Mouse (Mus musculus): ENCODE measurements at regions not wholly inside any gene's neighbourhood (a gene's known extent, or its start where the extent isn't known, plus 50 kb on each side); places are given as distances from the start of the nearest gene placed in this dataset.

- ATAC-seq = no peak
- Histone ChIP-seq H3K36me3 (ENCODE audit: control insufficient read depth, insufficient read depth, low read length) (no peaks in the 10 kb centered on the region), H3K4me3 (ENCODE audit: low read length) (no peak overlapping the region), H3K27ac (ENCODE audit: low read length) (no peak overlapping the region), H3K4me2 (ENCODE audit: low read depth, low read length) (no peak overlapping the region), H3K9me3 (ENCODE audit: control insufficient read depth, low read length) (no peaks in the 10 kb centered on the region), H3K4me1 (ENCODE audit: control insufficient read depth, insufficient read depth, low read length) (no peaks in the 10 kb centered on the region), H3K27me3 (replicated peaks; ENCODE audit: control insufficient read depth, insufficient read depth, low read length) (no peaks in the 10 kb centered on the region), H3K9ac (ENCODE audit: low read depth, low read length) (no peak overlapping the region)
- WGBS = 23% methylated on average over 5 of the region's 5 CpGs
These were observed 111.1 kb upstream of the Ccn2 start for GRCm38 (mm10) chr10:24484101-24484660.

DNA sequence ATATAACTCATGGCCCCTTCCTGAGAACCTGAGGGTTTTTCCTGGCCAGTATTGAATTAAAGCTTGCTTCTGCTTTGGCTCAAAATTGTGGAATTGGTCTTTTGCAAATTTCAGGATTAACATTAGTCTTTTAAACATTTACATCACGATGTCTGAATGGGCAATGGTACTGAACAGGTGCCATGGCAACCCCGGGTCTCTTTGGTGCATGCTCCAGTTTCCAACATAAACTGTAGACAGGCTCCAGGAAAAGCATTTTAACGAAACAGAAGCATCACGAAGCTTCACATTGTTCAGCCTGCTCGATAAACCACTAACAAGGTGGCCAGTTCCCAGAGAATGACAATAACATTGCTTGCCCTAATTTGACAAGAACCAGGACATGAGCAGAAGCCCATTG lies 109.8 kb upstream of the Ccn2 start:
- Histone ChIP-seq H3K36me3 (ENCODE audit: control insufficient read depth, insufficient read depth, low read length) (no peaks in the 10 kb centered on the region), H3K27ac (ENCODE audit: low read length) (no peak overlapping the region), H3K4me2 (ENCODE audit: low read depth, low read length) (no peak overlapping the region), H3K27me3 (replicated peaks; ENCODE audit: control insufficient read depth, insufficient read depth, low read length) (no peaks in the 10 kb centered on the region), H3K4me1 (ENCODE audit: control insufficient read depth, insufficient read depth, low read length) (no peaks in the 10 kb centered on the region), H3K4me3 (ENCODE audit: low read length) (no peak overlapping the region), H3K9ac (ENCODE audit: low read depth, low read length) (no peak overlapping the region), H3K9me3 (ENCODE audit: control insufficient read depth, low read length) (no peaks in the 10 kb centered on the region)
- ATAC-seq = no peak
- WGBS = 46% methylated on average over 5 of the region's 5 CpGs

- H3K9ac ChIP-seq (ENCODE audit: low read depth, low read length) = no peak overlapping the region
- no peaks in the 10 kb centered on the region for H3K4me1 ChIP-seq (ENCODE audit: control insufficient read depth, insufficient read depth, low read length)
These were observed 109.0 kb upstream of the Ccn2 start for GRCm38 (mm10) chr10:24486224-24486623.

GRCm38 (mm10) chr10:24487915-24488314 lies 107.3 kb upstream of the Ccn2 start:
- Histone ChIP-seq H3K9ac (ENCODE audit: low read depth, low read length) (no peak overlapping the region), H3K36me3 (ENCODE audit: control insufficient read depth, insufficient read depth, low read length) (no peaks in the 10 kb centered on the region), H3K4me1 (ENCODE audit: control insufficient read depth, insufficient read depth, low read length) (no peaks in the 10 kb centered on the region), H3K9me3 (ENCODE audit: control insufficient read depth, low read length) (no peaks in the 10 kb centered on the region), H3K27me3 (replicated peaks; ENCODE audit: control insufficient read depth, insufficient read depth, low read length) (no peaks in the 10 kb centered on the region), H3K4me3 (ENCODE audit: low read length) (no peak overlapping the region), H3K27ac (ENCODE audit: low read length) (no peak overlapping the region), H3K4me2 (ENCODE audit: low read depth, low read length) (no peak overlapping the region)
- WGBS = 64% methylated on average over 3 of the region's 3 CpGs
- no peak for ATAC-seq

More at GRCm38 (mm10) chr10:24486224-24486623, 109.0 kb upstream of the Ccn2 start:
- H3K4me2 ChIP-seq (ENCODE audit: low read depth, low read length) = no peak overlapping the region
- no peak for ATAC-seq
- WGBS = 52% methylated on average over 1 of the region's 1 CpGs
- H3K27me3 ChIP-seq (replicated peaks; ENCODE audit: control insufficient read depth, insufficient read depth, low read length) = no peaks in the 10 kb centered on the region
- no peaks in the 10 kb centered on the region for H3K9me3 ChIP-seq (ENCODE audit: control insufficient read depth, low read length)
- no peak overlapping the region for H3K4me3 ChIP-seq (ENCODE audit: low read length)
- no peaks in the 10 kb centered on the region for H3K36me3 ChIP-seq (ENCODE audit: control insufficient read depth, insufficient read depth, low read length)
- no peak overlapping the region for H3K27ac ChIP-seq (ENCODE audit: low read length)

GRCm38 (mm10) chr10:24490432-24490831 lies 104.8 kb upstream of the Ccn2 start:
- Histone ChIP-seq H3K4me3 (ENCODE audit: low read length) (no peak overlapping the region), H3K9ac (ENCODE audit: low read depth, low read length) (no peak overlapping the region), H3K4me2 (ENCODE audit: low read depth, low read length) (no peak overlapping the region), H3K36me3 (ENCODE audit: control insufficient read depth, insufficient read depth, low read length) (no peaks in the 10 kb centered on the region), H3K9me3 (ENCODE audit: control insufficient read depth, low read length) (no peaks in the 10 kb centered on the region), H3K27ac (ENCODE audit: low read length) (no peak overlapping the region), H3K27me3 (replicated peaks; ENCODE audit: control insufficient read depth, insufficient read depth, low read length) (no peaks in the 10 kb centered on the region), H3K4me1 (ENCODE audit: control insufficient read depth, insufficient read depth, low read length) (peaks cover 9% of the 10 kb centered on the region; the same call in 1 of the 2 replicates)
- ATAC-seq = peak; percentile 48
- 57% methylated on average over 2 of the region's 2 CpGs for WGBS

GRCm38 (mm10) chr10:24491848-24492247 lies 103.4 kb upstream of the Ccn2 start:
- no peaks in the 10 kb centered on the region for H3K36me3 ChIP-seq (ENCODE audit: control insufficient read depth, insufficient read depth, low read length)
- no peak overlapping the region for H3K4me2 ChIP-seq (ENCODE audit: low read depth, low read length)
- ATAC-seq = no peak
- no peak overlapping the region for H3K4me3 ChIP-seq (ENCODE audit: low read length)
- no peak overlapping the region for H3K27ac ChIP-seq (ENCODE audit: low read length)
- no peak overlapping the region for H3K9ac ChIP-seq (ENCODE audit: low read depth, low read length)
- no peaks in the 10 kb centered on the region for H3K27me3 ChIP-seq (replicated peaks; ENCODE audit: control insufficient read depth, insufficient read depth, low read length)
- H3K9me3 ChIP-seq (ENCODE audit: control insufficient read depth, low read length) = no peaks in the 10 kb centered on the region
- 80% methylated on average over 3 of the region's 3 CpGs for WGBS
- H3K4me1 ChIP-seq (ENCODE audit: control insufficient read depth, insufficient read depth, low read length) = peaks cover 9% of the 10 kb centered on the region; the same call in 1 of the 2 replicates

DNA sequence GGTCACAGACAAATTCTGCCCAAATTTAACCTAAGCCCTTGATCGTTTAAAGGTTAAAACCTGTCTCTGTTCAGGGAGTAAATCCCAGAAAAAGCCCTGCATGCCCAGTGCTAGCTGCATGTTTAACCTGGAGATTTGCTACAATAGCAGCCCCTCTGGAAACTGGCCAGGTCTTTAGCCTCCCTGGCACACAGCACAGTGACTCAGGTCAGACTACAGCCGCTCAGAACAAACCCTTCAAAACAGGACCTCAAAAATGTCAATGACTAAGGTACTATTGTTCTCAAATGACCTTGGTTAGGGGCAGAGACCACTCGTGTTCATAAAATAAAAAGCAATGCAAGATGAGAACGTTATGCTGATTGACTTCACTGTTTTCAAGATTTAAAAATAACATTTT lies 101.8 kb upstream of the Ccn2 start:
- H3K4me2 ChIP-seq (ENCODE audit: low read depth, low read length) = no peak overlapping the region
- no peaks in the 10 kb centered on the region for H3K9me3 ChIP-seq (ENCODE audit: control insufficient read depth, low read length)
- no peak overlapping the region; the same call in 1 of the 2 replicates for H3K27ac ChIP-seq (ENCODE audit: low read length)
- peaks cover 9% of the 10 kb centered on the region; the same call in 1 of the 2 replicates for H3K4me1 ChIP-seq (ENCODE audit: control insufficient read depth, insufficient read depth, low read length)
- no peaks in the 10 kb centered on the region for H3K27me3 ChIP-seq (replicated peaks; ENCODE audit: control insufficient read depth, insufficient read depth, low read length)
- WGBS = 49% methylated on average over 4 of the region's 4 CpGs
- H3K4me3 ChIP-seq (ENCODE audit: low read length) = no peak overlapping the region
- ATAC-seq = peak; percentile 58; the same call in 1 of the 2 replicates
- H3K36me3 ChIP-seq (ENCODE audit: control insufficient read depth, insufficient read depth, low read length) = no peaks in the 10 kb centered on the region
- no peak overlapping the region for H3K9ac ChIP-seq (ENCODE audit: low read depth, low read length)

DNA sequence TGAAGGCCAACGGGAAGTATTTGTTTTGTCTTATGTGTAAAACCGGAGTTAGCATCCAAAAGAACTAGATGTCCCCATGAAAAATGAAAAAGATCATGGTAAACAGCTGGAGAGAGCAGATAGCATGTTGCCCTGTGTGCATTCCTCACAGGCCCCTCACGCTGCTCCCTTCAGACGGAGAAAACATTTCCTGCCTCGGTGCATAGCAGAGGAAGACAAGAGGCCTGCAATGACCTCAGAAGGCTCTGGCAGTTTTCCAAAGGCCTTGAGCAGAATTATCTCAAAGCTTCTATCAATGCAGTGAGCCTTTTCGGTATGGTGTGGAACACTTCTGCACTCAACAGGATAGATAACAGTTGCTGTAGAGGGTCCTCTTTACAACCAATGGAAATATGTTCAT lies 101.3 kb upstream of the Ccn2 start:
- H3K27ac ChIP-seq (ENCODE audit: low read length) = no peak overlapping the region
- peak; percentile 84 for ATAC-seq

GRCm38 (mm10) chr10:24519795-24520512 lies 75.3 kb upstream of the Ccn2 start:
- Histone ChIP-seq H3K4me2 (ENCODE audit: low read depth, low read length) (no peak overlapping the region), H3K9ac (ENCODE audit: low read depth, low read length) (no peak overlapping the region), H3K4me3 (ENCODE audit: low read length) (no peak overlapping the region), H3K27me3 (replicated peaks; ENCODE audit: control insufficient read depth, insufficient read depth, low read length) (no peaks in the 10 kb centered on the region), H3K27ac (ENCODE audit: low read length) (no peak overlapping the region), H3K4me1 (ENCODE audit: control insufficient read depth, insufficient read depth, low read length) (no peaks in the 10 kb centered on the region), H3K9me3 (ENCODE audit: control insufficient read depth, low read length) (no peaks in the 10 kb centered on the region), H3K36me3 (ENCODE audit: control insufficient read depth, insufficient read depth, low read length) (no peaks in the 10 kb centered on the region)
- WGBS = 80% methylated on average over 11 of the region's 11 CpGs
- ATAC-seq = no peak

More for the DNA sequence above, 101.3 kb upstream of the Ccn2 start:
- WGBS = 23% methylated on average over 6 of the region's 6 CpGs
- no peak overlapping the region for H3K4me3 ChIP-seq (ENCODE audit: low read length)
- no peaks in the 10 kb centered on the region for H3K9me3 ChIP-seq (ENCODE audit: control insufficient read depth, low read length)
- peak overlapping the region; percentile 9; the same call in 1 of the 2 replicates for H3K4me2 ChIP-seq (ENCODE audit: low read depth, low read length)
- no peak overlapping the region for H3K9ac ChIP-seq (ENCODE audit: low read depth, low read length)
- H3K4me1 ChIP-seq (ENCODE audit: control insufficient read depth, insufficient read depth, low read length) = peaks cover 9% of the 10 kb centered on the region; the same call in 1 of the 2 replicates
- H3K27me3 ChIP-seq (replicated peaks; ENCODE audit: control insufficient read depth, insufficient read depth, low read length) = no peaks in the 10 kb centered on the region
- no peaks in the 10 kb centered on the region for H3K36me3 ChIP-seq (ENCODE audit: control insufficient read depth, insufficient read depth, low read length)

Measured in intestine, embryonic 16.5 days (tissue).